Mouse (Mus musculus) MEL (cell line): ENCODE data around the gene Clk2. TPM values are rescaled to one million over a fixed set of nuclear protein-coding genes. Genes with fewer than 3 reads are reported as not detected.
A peak's percentile ranks its signal among the peaks of the same experiment; 100 is the strongest.

Source experiments
- DNase-seq: peaks from one replicate; pipeline ENCODE4 v3.0.0; 2011; ENCODE audit warnings: low read depth, low spot score
- H3K27ac ChIP-seq: 2 replicates; pipeline ENCODE4 v1.5.1; 2012; ENCODE audit warnings: low read depth, mild to moderate bottlenecking, control low read depth, low read length, moderate library complexity; ENCODE audit not compliant: control insufficient read depth
- H3K27me3 ChIP-seq, 2 experiments: fragments of 150-350 bp in 1 of 2; sonication (generic) in 1 of 2; 2 replicates each; pipeline ENCODE4 v1.6.1; 2012; ENCODE audit warnings: low read length in 2 of 2, mild to moderate bottlenecking in 2 of 2, improper control_type of control experiment in 1 of 2, moderate library complexity in 1 of 2; ENCODE audit not compliant: insufficient read depth in 2 of 2, control insufficient read depth in 1 of 2
- H3K36me3 ChIP-seq, 2 experiments: 2 replicates each; pipeline ENCODE4 v1.6.1; 2012 to 2014; ENCODE audit warnings: low read length in 2 of 2, improper control_type of control experiment in 1 of 2, inconsistent platforms in 1 of 2, mild to moderate bottlenecking in 1 of 2; ENCODE audit not compliant: insufficient read depth in 2 of 2, control insufficient read depth in 1 of 2
- H3K4me1 ChIP-seq, 2 experiments: fragments of 150-350 bp in 1 of 2; sonication (generic) in 1 of 2; 2 replicates each; pipeline ENCODE4 v1.6.1; 2012; ENCODE audit warnings: low read length in 2 of 2, improper control_type of control experiment in 1 of 2, mild to moderate bottlenecking in 1 of 2; ENCODE audit not compliant: insufficient read depth in 2 of 2, control insufficient read depth in 1 of 2
- H3K4me3 ChIP-seq, 2 experiments: fragments of 150-350 bp in 1 of 2; sonication (generic) in 1 of 2; 2 replicates each; pipeline ENCODE4 v1.5.1; 2012; ENCODE audit warnings: low read depth in 2 of 2, low read length in 2 of 2, mild to moderate bottlenecking in 2 of 2, moderate library complexity in 2 of 2, control low read depth in 1 of 2, improper control_type of control experiment in 1 of 2; ENCODE audit not compliant: control insufficient read depth in 1 of 2, insufficient read depth in 1 of 2
- H3K79me2 ChIP-seq: 2 replicates; pipeline ENCODE4 v1.6.1; 2012; ENCODE audit warnings: mild to moderate bottlenecking, low read length, moderate library complexity; ENCODE audit not compliant: control insufficient read depth, poor library complexity, insufficient read depth
- H3K9ac ChIP-seq: 2 replicates; pipeline ENCODE4 v1.6.1; 2012; ENCODE audit warnings: low read depth, mild to moderate bottlenecking, control low read depth, low read length, moderate library complexity; ENCODE audit not compliant: control insufficient read depth, poor library complexity, severe bottlenecking
- H3K9me3 ChIP-seq: fragments of 150-350 bp; sonication (generic); replicated peaks from 2 replicates; pipeline ENCODE4 v1.6.1; 2012; ENCODE audit warnings: mild to moderate bottlenecking, low read length, improper control_type of control experiment, moderate library complexity; ENCODE audit not compliant: insufficient read depth
- BHLHE40 ChIP-seq: IDR thresholded peaks from 2 replicates; pipeline ENCODE4 v1.6.1; 2012; ENCODE audit warnings: low read depth, mild to moderate bottlenecking, inconsistent platforms, low read length, improper control_type of control experiment, borderline replicate concordance
- CHD1 ChIP-seq: IDR thresholded peaks from 2 replicates; pipeline ENCODE4 v1.6.1; 2012; ENCODE audit warnings: low read depth, mild to moderate bottlenecking, inconsistent platforms, low read length, improper control_type of control experiment
- CHD2 ChIP-seq: IDR thresholded peaks from 2 replicates; pipeline ENCODE4 v1.6.1; 2011; ENCODE audit warnings: low read length, improper control_type of control experiment
- E2F4 ChIP-seq: IDR thresholded peaks from 2 replicates; pipeline ENCODE4 v1.6.1; 2011; ENCODE audit warnings: low read depth, low read length, improper control_type of control experiment, borderline replicate concordance
- ETS1 ChIP-seq: IDR thresholded peaks from 2 replicates; pipeline ENCODE4 v1.6.1; 2012; ENCODE audit warnings: low read depth, mild to moderate bottlenecking, inconsistent platforms, low read length, improper control_type of control experiment, moderate library complexity
- GABPA ChIP-seq: IDR thresholded peaks from 2 replicates; pipeline ENCODE4 v1.6.1; 2012; ENCODE audit warnings: low read depth, mild to moderate bottlenecking, inconsistent platforms, low read length, improper control_type of control experiment, moderate library complexity
- GATA1 ChIP-seq: IDR thresholded peaks from 2 replicates; pipeline ENCODE4 v1.6.1; 2011; ENCODE audit warnings: low read depth, low read length, improper control_type of control experiment
- JUND ChIP-seq: IDR thresholded peaks from 2 replicates; pipeline ENCODE4 v1.6.1; 2011; ENCODE audit warnings: low read depth, mild to moderate bottlenecking, improper control_type of control experiment, low read length
- KAT2A ChIP-seq: conservative IDR thresholded peaks from 2 replicates; pipeline ENCODE4 v1.6.1; 2012; ENCODE audit warnings: low read depth, low read length, improper control_type of control experiment, inconsistent platforms
- MAFK ChIP-seq: IDR thresholded peaks from 2 replicates; pipeline ENCODE4 v1.6.1; 2011; ENCODE audit warnings: low read depth, mild to moderate bottlenecking, low read length, improper control_type of control experiment, borderline replicate concordance
- MAX ChIP-seq: IDR thresholded peaks from 2 replicates; pipeline ENCODE4 v1.6.1; 2011; ENCODE audit warnings: low read length, improper control_type of control experiment
- MXI1 ChIP-seq: IDR thresholded peaks from 2 replicates; pipeline ENCODE4 v1.6.1; 2011; ENCODE audit warnings: mild to moderate bottlenecking, low read depth, low read length, improper control_type of control experiment
- MYB ChIP-seq: IDR thresholded peaks from 2 replicates; pipeline ENCODE4 v1.6.1; 2011; ENCODE audit warnings: mild to moderate bottlenecking, low read depth, low read length, improper control_type of control experiment
- MYC ChIP-seq: IDR thresholded peaks from 2 replicates; pipeline ENCODE4 v1.6.1; 2011; ENCODE audit warnings: low read depth, mild to moderate bottlenecking, low read length, improper control_type of control experiment, moderate library complexity
- NELFE ChIP-seq: IDR thresholded peaks from 2 replicates; pipeline ENCODE4 v1.6.1; 2011; ENCODE audit warnings: low read depth, low read length, improper control_type of control experiment
- POLR2A ChIP-seq, 2 experiments: IDR thresholded peaks; 2 replicates each; pipeline ENCODE4 v1.6.1; 2011 to 2012; ENCODE audit warnings: low read length in 2 of 2, mild to moderate bottlenecking in 2 of 2, control low read depth in 1 of 2, improper control_type of control experiment in 1 of 2, low read depth in 1 of 2, moderate library complexity in 1 of 2; ENCODE audit not compliant: control insufficient read depth in 1 of 2, insufficient read depth in 1 of 2, poor library complexity in 1 of 2
- RCOR1 ChIP-seq: IDR thresholded peaks from 2 replicates; pipeline ENCODE4 v1.6.1; 2012; ENCODE audit warnings: low read depth, mild to moderate bottlenecking, inconsistent platforms, low read length, improper control_type of control experiment
- SIN3A ChIP-seq: IDR thresholded peaks from 2 replicates; pipeline ENCODE4 v1.6.1; 2012; ENCODE audit warnings: low read length, improper control_type of control experiment, inconsistent platforms
- SMC3 ChIP-seq: IDR thresholded peaks from 2 replicates; pipeline ENCODE4 v1.6.1; 2011; ENCODE audit warnings: low read depth, low read length, improper control_type of control experiment
- TAL1 ChIP-seq: IDR thresholded peaks from 2 replicates; pipeline ENCODE4 v1.6.1; 2012; ENCODE audit warnings: mild to moderate bottlenecking, inconsistent platforms, low read length, moderate library complexity, mixed read lengths
- TBP ChIP-seq: IDR thresholded peaks from 2 replicates; pipeline ENCODE4 v1.8.0; 2011; ENCODE audit warnings: low read depth, low read length, improper control_type of control experiment
- TCF12 ChIP-seq: IDR thresholded peaks from 2 replicates; pipeline ENCODE4 v1.6.1; 2014; ENCODE audit warnings: low read depth, mild to moderate bottlenecking, inconsistent platforms, low read length, improper control_type of control experiment, moderate library complexity
- USF1 ChIP-seq: IDR thresholded peaks from 2 replicates; pipeline ENCODE4 v1.6.1; 2014; ENCODE audit warnings: low read depth, mild to moderate bottlenecking, inconsistent platforms, low read length, improper control_type of control experiment, moderate library complexity
- ZC3H11A ChIP-seq: IDR thresholded peaks from 2 replicates; pipeline ENCODE4 v1.6.1; 2012; ENCODE audit warnings: low read depth, mild to moderate bottlenecking, inconsistent platforms, low read length, improper control_type of control experiment
- ZKSCAN1 ChIP-seq: IDR thresholded peaks from 2 replicates; pipeline ENCODE4 v1.6.1; 2012; ENCODE audit warnings: low read depth, mild to moderate bottlenecking, inconsistent platforms, low read length, improper control_type of control experiment, moderate library complexity
- ZMIZ1 ChIP-seq: IDR thresholded peaks from 2 replicates; pipeline ENCODE4 v1.6.1; 2012; ENCODE audit warnings: low read depth, mild to moderate bottlenecking, inconsistent platforms, low read length, improper control_type of control experiment, moderate library complexity
- ZNF384 ChIP-seq: IDR thresholded peaks from 2 replicates; pipeline ENCODE4 v1.6.1; 2012; ENCODE audit warnings: low read depth, mild to moderate bottlenecking, inconsistent platforms, low read length, improper control_type of control experiment
- polyA plus RNA-seq, 2 experiments: library from polyadenylated mRNA; stranded (reverse) in 1 of 2; unstranded in 1 of 2; fragments of >175 nt in 1 of 2; fragments of >200 nt in 1 of 2; gene quantifications; 2 replicates each; pipeline versions ENCODE4 v1.2.1 to v1.2.4; 2012; ENCODE audit warnings: low replicate concordance in 2 of 2, low read depth in 1 of 2; ENCODE audit not compliant: insufficient read length in 2 of 2, insufficient read depth in 1 of 2, missing spikeins in 1 of 2
- total RNA-seq: library from RNA; depleted of rRNA; stranded (reverse); fragments of 300-350 nt; gene quantifications from 2 replicates; pipeline ENCODE4 v1.2.3, GENCODE M21; 2012

Gene Clk2
- total and polyA plus RNA-seq, 3 experiments = 28.2 to 138 (median 83.6) TPM

DNA sequence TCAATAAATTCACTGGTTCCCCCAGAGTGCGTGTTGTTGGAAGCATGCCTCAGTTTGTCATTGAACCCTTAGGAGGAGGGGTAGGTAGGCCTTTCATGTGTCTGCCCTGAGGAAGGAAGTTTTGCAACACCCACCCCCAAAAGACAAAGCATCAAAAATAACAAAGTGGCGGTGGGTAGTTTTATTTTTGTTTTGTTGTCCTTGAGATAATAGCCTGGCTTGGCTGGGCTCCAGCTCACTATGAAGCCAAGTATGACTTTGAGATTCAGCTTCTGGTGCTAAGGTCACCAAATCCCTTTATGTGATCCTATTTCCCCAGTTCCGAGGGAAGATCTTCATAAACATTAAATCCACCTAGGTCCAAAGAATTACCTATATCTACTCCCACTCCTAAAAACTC, 40.4 kb upstream of the Clk2 start:
- no peaks in the 10 kb centered on the region for H3K27me3 ChIP-seq
- TF ChIP-seq SMC3 (no peak), GATA1 (no peak), MAFK (no peak), MXI1 (no peak), CHD2 (no peak), JUND (no peak), E2F4 (no peak), ZMIZ1 (no peak), TBP (no peak), CHD1 (no peak), RCOR1 (no peak), SIN3A (no peak), ETS1 (no peak)
- TF ChIP-seq, all 39 proteins: peak for 0
- Histone ChIP-seq H3K4me1 (peaks cover 12 to 22% of the 10 kb centered on the region in 2 experiments), H3K9ac (no peak overlapping the region), H3K36me3 (peaks cover 0 to 12% of the 10 kb centered on the region in 2 experiments; a peak in 2 of 4 replicates), H3K27ac (no peak overlapping the region), H3K79me2 (no peaks in the 10 kb centered on the region), H3K4me3 (no peak overlapping the region), H3K9me3 (no peaks in the 10 kb centered on the region)
- peak; percentile 54 for DNase-seq

DNA sequence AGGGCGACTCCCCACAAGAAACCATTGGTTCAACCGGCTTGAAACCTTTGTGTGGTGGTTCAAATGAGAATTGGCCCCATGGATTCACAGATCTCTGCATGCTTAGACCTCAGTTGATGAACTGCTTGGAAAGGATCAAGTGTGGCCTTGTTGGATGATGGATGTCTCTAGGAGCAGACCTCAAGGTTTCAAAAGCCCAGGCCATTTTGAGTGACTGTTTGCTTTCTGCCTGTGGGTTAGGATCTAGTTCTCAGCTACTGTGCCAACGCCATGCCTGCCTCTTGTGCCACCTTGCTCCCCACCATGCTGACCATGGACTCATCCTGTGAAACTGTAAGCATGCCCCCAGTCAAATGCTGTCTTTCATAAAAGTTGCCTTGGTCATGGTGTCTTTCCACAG, 38.6 kb upstream of the Clk2 start:
- TF ChIP-seq NELFE (no peak), ZNF384 (no peak), TAL1 (no peak), BHLHE40 (no peak), MYC (no peak), E2F4 (no peak), POLR2A (IDR thresholded peaks at IDR 0.05; ENCODE audit: control insufficient read depth in 1 of 2, insufficient read depth in 1 of 2, low read depth in 1 of 2, low read length in 2 of 2, poor library complexity in 1 of 2) (no peak), MYB (no peak), CHD1 (no peak), MAX (no peak), GABPA (no peak), MXI1 (no peak), USF1 (no peak), TCF12 (no peak), ZKSCAN1 (no peak), ZC3H11A (no peak), KAT2A (no peak), SMC3 (no peak), RCOR1 (no peak)

More for the DNA sequence above, 38.6 kb upstream of the Clk2 start:
- Histone ChIP-seq H3K27me3 (no peaks in the 10 kb centered on the region), H3K9me3 (no peaks in the 10 kb centered on the region), H3K27ac (no peak overlapping the region), H3K36me3 (peaks cover 0 to 13% of the 10 kb centered on the region in 2 experiments; a peak in 2 of 4 replicates), H3K9ac (no peak overlapping the region), H3K4me3 (no peak overlapping the region), H3K79me2 (no peaks in the 10 kb centered on the region), H3K4me1 (peaks cover 12 to 23% of the 10 kb centered on the region in 2 experiments)
- no peak for DNase-seq
